Mouse (Mus musculus) lung, embryonic 16.5 days (tissue): ENCODE measurements around the gene Dtnb. TPM values are rescaled to one million over a fixed set of nuclear protein-coding genes. Genes with fewer than 3 reads are reported as not detected.

Experiments
- ATAC-seq: fragments of 200-750 bp; cut with Nextera tagmentation; 2 replicates; pipeline ENCODE4 v1.8.0; 2017; ENCODE audit warnings: low read depth, mild to moderate bottlenecking, moderate library complexity
- H3K27ac ChIP-seq: fragments of 300-500 bp; sonication (generic); 2 replicates; pipeline ENCODE4 v1.5.1; 2014; ENCODE audit warnings: mild to moderate bottlenecking, control low read depth, low read length
- H3K27me3 ChIP-seq: fragments of 300-500 bp; sonication (generic); 2 replicates; pipeline ENCODE4 v1.6.1; 2014; ENCODE audit warnings: low read depth, low read length, mixed read lengths; ENCODE audit not compliant: control insufficient read depth, insufficient read depth
- H3K36me3 ChIP-seq: fragments of 300-500 bp; sonication (generic); 2 replicates; pipeline ENCODE4 v1.6.1; 2014; ENCODE audit warnings: low read length; ENCODE audit not compliant: control insufficient read depth, insufficient read depth
- H3K4me1 ChIP-seq: fragments of 300-500 bp; sonication (generic); replicated peaks from 2 replicates; pipeline ENCODE4 v1.6.1; 2014; ENCODE audit warnings: low read length, mixed read lengths; ENCODE audit not compliant: control insufficient read depth, insufficient read depth
- H3K4me2 ChIP-seq: fragments of 300-500 bp; sonication (generic); 2 replicates; pipeline ENCODE4 v1.6.1; 2014; ENCODE audit warnings: low read depth, low read length, control low read depth
- H3K4me3 ChIP-seq: fragments of 300-500 bp; sonication (generic); 2 replicates; pipeline ENCODE4 v1.5.1; 2014; ENCODE audit warnings: mild to moderate bottlenecking, low read length, control low read depth
- H3K9ac ChIP-seq: fragments of 300-500 bp; sonication (generic); 2 replicates; pipeline ENCODE4 v1.6.1; 2014; ENCODE audit warnings: low read length, control low read depth
- H3K9me3 ChIP-seq: fragments of 300-500 bp; sonication (generic); 2 replicates; pipeline ENCODE4 v1.6.1; 2016; ENCODE audit warnings: low read length; ENCODE audit not compliant: control insufficient read depth
- WGBS: fragments of 180-500 bp; shearing (Covaris S2); extraction: QIAGEN DNeasy Blood & Tissue Kit; methylation state at CpG from one replicate; pipeline ENCODE4 v1.1.7; 2014; 5-methylcytosine and 5-hydroxymethylcytosine counted together
- polyA plus RNA-seq: library from polyadenylated mRNA; unstranded; fragments of >200 nt; fragmentation: Nextera tagmentation; extraction: Ambion mirVana; gene quantifications from 2 replicates; pipeline ENCODE4 v1.2.1, GENCODE M21; 2015

The Dtnb gene
- polyA plus RNA-seq, 1 experiment from 2014 or later, result 28.2 TPM

DNA sequence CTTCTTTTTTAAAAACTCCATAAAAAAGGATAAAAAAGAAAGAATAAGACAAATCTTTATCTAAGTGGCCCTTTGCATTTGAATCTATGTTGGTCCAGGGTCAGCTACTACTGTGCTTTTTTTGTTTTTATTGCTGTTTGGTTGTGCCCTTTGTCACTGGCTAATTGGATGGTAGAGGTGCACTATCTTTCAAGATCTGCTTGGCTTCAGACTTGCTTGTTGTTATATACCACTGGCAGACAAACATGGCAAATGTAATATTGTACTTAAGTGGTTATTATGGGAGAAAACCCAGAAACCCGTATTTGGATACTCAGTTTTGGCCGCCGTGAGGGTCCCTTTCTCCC is 46.8 kb downstream of the Dtnb start:
- no peak overlapping the region for H3K27ac ChIP-seq
- no peaks in the 10 kb centered on the region for H3K36me3 ChIP-seq
- no peaks in the 10 kb centered on the region for H3K27me3 ChIP-seq
- H3K9me3 ChIP-seq, result no peaks in the 10 kb centered on the region
- H3K4me1 ChIP-seq, result no peaks in the 10 kb centered on the region
- no peak overlapping the region for H3K4me3 ChIP-seq
- H3K9ac ChIP-seq, result no peak overlapping the region
- H3K4me2 ChIP-seq, result no peak overlapping the region
- ATAC-seq, result no peak
- 95% methylated on average over 3 of the region's 3 CpGs for WGBS

GRCm38 (mm10) chr12:3626880-3627279 is 54.7 kb downstream of the Dtnb start:
- no peak overlapping the region for H3K27ac ChIP-seq

GRCm38 (mm10) chr12:3641931-3642330 is 69.8 kb downstream of the Dtnb start:
- no peak overlapping the region for H3K9ac ChIP-seq
- no peak for ATAC-seq
- WGBS, result 44% methylated on average over 3 of the region's 3 CpGs

More at GRCm38 (mm10) chr12:3626880-3627279, 54.7 kb downstream of the Dtnb start:
- H3K4me2 ChIP-seq, result no peak overlapping the region
- H3K4me1 ChIP-seq, result no peaks in the 10 kb centered on the region
- 52% methylated on average over 4 of the region's 4 CpGs for WGBS
- no peaks in the 10 kb centered on the region for H3K9me3 ChIP-seq
- H3K9ac ChIP-seq, result no peak overlapping the region
- ATAC-seq, result no peak
- H3K27me3 ChIP-seq, result no peaks in the 10 kb centered on the region
- no peaks in the 10 kb centered on the region for H3K36me3 ChIP-seq
- no peak overlapping the region for H3K4me3 ChIP-seq

GRCm38 (mm10) chr12:3656799-3657198 is 84.6 kb downstream of the Dtnb start:
- 47% methylated on average over 7 of the region's 7 CpGs for WGBS
- no peak overlapping the region for H3K4me2 ChIP-seq
- no peak overlapping the region for H3K27ac ChIP-seq
- no peak overlapping the region for H3K4me3 ChIP-seq
- no peaks in the 10 kb centered on the region for H3K9me3 ChIP-seq
- H3K4me1 ChIP-seq, result no peaks in the 10 kb centered on the region
- H3K9ac ChIP-seq, result no peak overlapping the region
- no peak for ATAC-seq
- no peaks in the 10 kb centered on the region for H3K27me3 ChIP-seq
- H3K36me3 ChIP-seq, result no peaks in the 10 kb centered on the region

More at GRCm38 (mm10) chr12:3641931-3642330, 69.8 kb downstream of the Dtnb start:
- Histone ChIP-seq H3K4me1 (no peaks in the 10 kb centered on the region), H3K36me3 (no peaks in the 10 kb centered on the region), H3K4me2 (no peak overlapping the region), H3K4me3 (no peak overlapping the region), H3K9me3 (no peaks in the 10 kb centered on the region), H3K27me3 (no peaks in the 10 kb centered on the region), H3K27ac (no peak overlapping the region)

DNA sequence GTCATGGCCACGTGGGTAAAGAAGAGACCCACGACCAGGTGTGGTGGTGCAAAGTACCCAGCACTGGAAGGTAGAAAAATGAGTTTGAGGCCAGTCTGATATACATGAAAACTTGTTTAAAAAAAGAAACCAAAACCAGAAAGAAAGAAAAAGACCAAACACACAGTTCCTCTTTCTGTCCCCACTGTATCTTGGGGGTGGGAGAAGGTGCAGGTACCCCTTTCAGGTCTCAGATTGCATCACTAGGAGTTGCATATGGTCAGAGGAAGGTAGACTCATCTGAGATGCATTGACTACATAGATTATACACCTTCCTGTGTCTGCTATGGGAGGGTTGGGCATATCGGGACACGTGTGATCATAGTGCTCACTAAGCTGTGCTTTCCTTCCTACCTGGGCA is 85.1 kb downstream of the Dtnb start:
- H3K36me3 ChIP-seq, result no peaks in the 10 kb centered on the region
- no peak overlapping the region for H3K4me3 ChIP-seq
- H3K9me3 ChIP-seq, result no peaks in the 10 kb centered on the region
- 86% methylated on average over 4 of the region's 4 CpGs for WGBS
- H3K4me2 ChIP-seq, result no peak overlapping the region
- H3K9ac ChIP-seq, result no peak overlapping the region
- H3K4me1 ChIP-seq, result no peaks in the 10 kb centered on the region
- H3K27me3 ChIP-seq, result no peaks in the 10 kb centered on the region
- no peak overlapping the region for H3K27ac ChIP-seq
- no peak for ATAC-seq

DNA sequence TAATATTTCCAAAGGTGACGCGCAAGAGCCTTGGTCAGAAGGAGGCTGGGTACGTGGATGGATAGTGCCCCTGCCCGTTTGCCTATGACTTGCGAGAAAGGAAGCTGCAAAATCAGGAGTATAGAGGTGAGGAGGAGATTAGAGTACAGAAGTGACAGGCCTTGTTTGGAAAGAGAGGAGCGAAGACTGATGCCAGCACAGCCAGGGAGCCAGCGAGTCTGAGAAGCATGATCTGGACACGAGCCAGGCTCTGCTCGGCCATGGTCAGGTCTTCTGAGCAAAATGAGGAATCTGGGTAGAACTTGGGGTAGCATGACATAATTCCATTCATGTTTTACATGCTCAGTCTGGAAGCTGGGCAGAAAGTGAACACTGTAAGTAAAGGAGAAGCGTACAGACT is 85.6 kb downstream of the Dtnb start:
- H3K4me3 ChIP-seq, result no peak overlapping the region
- H3K27me3 ChIP-seq, result no peaks in the 10 kb centered on the region
- no peaks in the 10 kb centered on the region for H3K36me3 ChIP-seq
- H3K9ac ChIP-seq, result no peak overlapping the region
- H3K4me2 ChIP-seq, result no peak overlapping the region
- no peak for ATAC-seq
- WGBS, result 77% methylated on average over 10 of the region's 10 CpGs
- no peaks in the 10 kb centered on the region for H3K4me1 ChIP-seq
- no peak overlapping the region for H3K27ac ChIP-seq
- H3K9me3 ChIP-seq, result no peaks in the 10 kb centered on the region

DNA sequence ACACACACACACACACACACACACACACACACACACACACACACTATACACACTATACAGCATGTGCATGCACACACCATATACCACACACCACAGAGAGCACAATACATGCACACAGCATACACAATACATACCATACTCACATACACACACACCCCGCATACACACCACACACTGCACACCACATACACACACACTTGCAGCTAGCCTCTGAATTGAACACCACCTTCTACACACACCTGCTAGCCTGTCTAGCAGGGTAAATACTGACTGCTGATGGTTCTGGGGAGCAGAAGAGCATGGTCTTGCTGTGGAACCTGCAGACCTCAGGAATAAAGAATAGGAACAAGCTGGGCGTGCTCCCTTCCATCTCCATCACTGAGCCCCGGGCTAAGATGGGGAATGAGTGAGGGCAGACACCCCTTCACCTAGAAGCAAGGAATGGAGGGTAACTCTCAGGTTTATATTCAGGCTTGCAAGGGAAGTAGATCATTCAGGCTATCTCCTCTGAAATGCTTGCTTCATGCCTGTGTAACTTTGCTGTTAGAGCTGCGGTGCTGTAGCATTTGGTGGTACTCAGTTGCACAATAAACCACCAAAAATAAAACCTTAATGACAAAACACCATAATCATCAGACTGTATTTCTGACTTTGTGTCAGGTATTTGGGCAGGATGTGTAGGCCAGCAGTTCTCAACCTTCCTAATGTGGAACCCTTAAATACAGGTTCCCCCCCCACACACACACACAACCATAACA is 87.6 kb downstream of the Dtnb start:
- Histone ChIP-seq H3K4me3 (no peak overlapping the region), H3K27me3 (no peaks in the 10 kb centered on the region), H3K27ac (no peak overlapping the region), H3K4me2 (no peak overlapping the region), H3K36me3 (no peaks in the 10 kb centered on the region), H3K9me3 (no peaks in the 10 kb centered on the region), H3K4me1 (no peaks in the 10 kb centered on the region), H3K9ac (no peak overlapping the region)
- no peak for ATAC-seq
- 94% methylated on average over 4 of the region's 4 CpGs for WGBS

DNA sequence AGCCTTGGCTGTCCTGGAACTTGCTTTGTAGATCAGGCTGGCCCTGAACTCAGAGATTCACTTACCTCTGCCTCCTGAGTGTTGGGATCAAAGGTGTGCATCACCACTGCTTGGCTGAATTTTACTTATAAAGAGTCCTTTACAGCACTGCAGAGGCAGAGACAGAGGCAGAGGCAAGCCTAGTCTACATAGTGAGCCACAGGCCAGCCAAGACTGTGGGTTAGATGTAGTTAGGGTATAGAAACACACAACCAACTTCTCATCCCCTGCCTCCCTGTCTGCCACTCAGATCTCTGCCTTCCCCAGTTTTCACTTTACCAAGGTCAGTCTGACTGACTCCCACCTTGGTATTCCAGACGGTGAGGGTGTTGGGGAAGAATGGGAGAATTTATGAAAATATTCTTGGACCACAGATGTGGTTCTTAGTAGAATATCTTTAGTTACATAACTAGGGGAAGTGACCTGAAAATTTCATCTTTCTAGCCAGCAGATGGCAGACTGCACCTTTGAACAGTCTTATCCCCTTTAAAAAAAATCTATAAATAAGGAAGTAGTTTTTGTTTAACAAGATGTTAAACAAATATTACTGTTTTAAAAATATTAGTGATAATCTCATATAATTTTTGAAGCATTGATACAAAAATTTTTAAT is 88.9 kb downstream of the Dtnb start:
- Histone ChIP-seq H3K36me3 (no peaks in the 10 kb centered on the region), H3K9ac (no peak overlapping the region), H3K27ac (no peak overlapping the region), H3K4me3 (no peak overlapping the region), H3K27me3 (no peaks in the 10 kb centered on the region), H3K4me1 (no peaks in the 10 kb centered on the region), H3K4me2 (no peak overlapping the region), H3K9me3 (no peaks in the 10 kb centered on the region)
- 28% methylated on average over 1 of the region's 1 CpGs for WGBS
- no peak for ATAC-seq

DNA sequence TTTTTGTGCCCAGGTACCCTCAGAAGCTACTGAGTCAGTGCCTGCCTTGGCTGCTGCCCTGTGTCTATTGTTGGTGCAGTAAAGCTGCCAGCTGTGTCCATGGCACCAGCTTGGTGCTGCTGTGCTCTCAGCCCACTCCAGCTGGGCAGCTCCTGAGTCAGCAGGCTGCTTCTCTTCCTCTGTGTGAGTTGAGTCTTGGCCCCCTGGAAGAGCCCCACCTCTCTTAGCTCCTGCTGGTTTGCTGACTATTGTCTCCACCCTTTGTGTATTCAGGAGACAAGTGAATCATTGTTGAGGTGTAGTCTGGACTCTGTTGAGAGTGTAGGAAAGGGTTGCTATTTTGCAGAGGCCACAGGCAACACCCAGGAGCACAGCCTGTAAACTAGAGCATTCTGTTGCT is 90.5 kb downstream of the Dtnb start:
- Histone ChIP-seq H3K9ac (no peak overlapping the region), H3K9me3 (no peaks in the 10 kb centered on the region), H3K4me3 (no peak overlapping the region), H3K27ac (no peak overlapping the region), H3K4me2 (no peak overlapping the region), H3K4me1 (no peaks in the 10 kb centered on the region), H3K36me3 (no peaks in the 10 kb centered on the region), H3K27me3 (no peaks in the 10 kb centered on the region)
- no peak for ATAC-seq
